In the genomic region with DNA sequence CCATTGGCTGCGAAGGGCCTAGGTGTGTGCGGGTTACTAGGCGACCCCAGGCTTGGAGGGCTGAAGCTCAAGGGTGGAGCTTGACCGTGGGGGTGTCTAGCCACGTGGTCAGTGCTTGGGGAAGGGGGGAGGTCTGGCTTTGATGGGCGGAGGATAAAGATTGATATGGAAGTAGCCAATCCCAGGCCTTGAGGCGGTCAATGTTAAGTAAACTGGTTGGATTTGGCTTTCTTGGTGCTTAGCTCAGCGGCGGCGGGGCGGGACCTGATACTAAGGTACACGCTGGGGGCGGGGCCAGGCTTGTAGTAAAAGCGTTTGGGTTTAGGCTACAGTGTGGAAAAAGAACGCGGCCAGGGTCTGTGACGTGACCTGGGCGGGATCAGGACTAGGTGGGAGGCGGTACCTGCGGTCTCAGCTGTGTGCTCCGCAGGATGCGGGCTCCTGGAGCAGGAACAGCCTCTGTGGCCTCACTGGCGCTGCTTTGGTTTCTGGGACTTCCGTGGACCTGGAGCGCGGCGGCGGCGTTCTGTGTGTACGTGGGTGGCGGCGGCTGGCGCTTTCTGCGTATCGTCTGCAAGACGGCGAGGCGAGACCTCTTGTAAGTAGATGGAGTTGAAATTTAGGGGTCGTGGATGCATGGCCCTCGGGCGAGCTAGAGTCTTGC, we compare ENCODE assay signal across 8 mouse cellular contexts. TPM values are rescaled to one million over a fixed set of nuclear protein-coding genes. Genes with fewer than 3 reads are reported as not detected.
A peak's percentile ranks its signal among the peaks of the same experiment; 100 is the strongest.
DNase-seq lines count a peak whose midpoint lies in the region; ATAC-seq and TF ChIP-seq lines count a peak whose summit lies in the region.

No protein-coding gene starts in this region.

- H3K27ac ChIP-seq in lung, embryonic 14.5 days (ENCODE audit: low read depth): peak overlapping the region; percentile 62; the same call in 1 of the 2 replicates
- peak overlapping the region; percentile 98 for H3K27ac ChIP-seq in olfactory bulb, adult 2 months (ENCODE audit: insufficient read depth, low read depth, low read length)

- H3K4me1 ChIP-seq in lung, embryonic 14.5 days (ENCODE audit: insufficient read depth): peaks cover 7% of the 10 kb centered on the region; the same call in 1 of the 2 replicates
- H3K4me1 ChIP-seq in olfactory bulb, adult 2 months (ENCODE audit: control insufficient read depth, insufficient read depth, low read length): peaks cover 25% of the 10 kb centered on the region

- peak overlapping the region; percentile 52 for H3K4me3 ChIP-seq in lung, embryonic 14.5 days (ENCODE audit: low read depth, low read length)
- peak overlapping the region; percentile 82 for H3K4me3 ChIP-seq in olfactory bulb, adult 2 months (ENCODE audit: insufficient read depth, low read depth, low read length)

- peak overlapping the region; percentile 63 for H3K9ac ChIP-seq in lung, embryonic 14.5 days

- H3K27me3 ChIP-seq in lung, embryonic 14.5 days (ENCODE audit: insufficient read depth, low read length): 0 out of 2 replicates have a peak, but pooled peaks cover 6% of the 10 kb centered on the region

- no peak for TF ChIP-seq POLR2A in olfactory bulb, adult 2 months (IDR thresholded peaks at IDR 0.05; ENCODE audit: insufficient read depth, low read depth, low read length)

- H3K36me3 ChIP-seq in lung, embryonic 14.5 days (ENCODE audit: insufficient read depth): no peaks in the 10 kb centered on the region

- no peaks in the 10 kb centered on the region for H3K9me3 ChIP-seq in lung, embryonic 14.5 days (ENCODE audit: low read depth, low read length)

- peak; percentile 77 to 89 for ATAC-seq in hematopoietic stem cell, adult 5-6 weeks (replicated peaks in 1 of 2; ENCODE audit: insufficient read depth in 1 of 2, low FRiP score in 2 of 2, low TSS enrichment in 1 of 2, low read depth in 1 of 2, poor library complexity in 2 of 2, severe bottlenecking in 2 of 2)
- peak; percentile 90 for ATAC-seq in lung, embryonic 14.5 days (ENCODE audit: insufficient read depth)

- TF ChIP-seq CTCF in lung, embryonic 14.5 days (IDR thresholded peaks at IDR 0.05; ENCODE audit: low read depth): no peak
- no peak for TF ChIP-seq CTCF in olfactory bulb, adult 2 months (IDR thresholded peaks at IDR 0.05; ENCODE audit: insufficient read depth, low read depth, low read length)

- peak overlapping the region; percentile 80 for H3K4me2 ChIP-seq in lung, embryonic 14.5 days

- under 1% methylated on average over 41 of the region's 41 CpGs for WGBS in lung, embryonic 14.5 days
- under 1% methylated on average over 41 of the region's 41 CpGs for WGBS in olfactory bulb, adult 2 months

- DNase-seq in ES-CJ7 (ENCODE audit: low read depth, low spot score): peak; percentile 100
- peak; percentile 99 for DNase-seq in cerebellum, adult 11-12 months
- DNase-seq in forelimb bud, embryonic 11.5 days (ENCODE audit: low read depth, low spot score): peak; percentile 94
- DNase-seq in layer of hippocampus, adult 8-10 months (ENCODE audit: low spot score in 2 of 2): peak; percentile 96 to 98
- peak; percentile 95 for DNase-seq in lung, embryonic 14.5 days
- peak; percentile 78 to 88 for DNase-seq in thymus, adult 18-20 months

RNA-seq across cellular contexts. Expression of a gene that starts 1.7 kb away (rescaled TPM):
- total RNA-seq in hematopoietic stem cell, adult 5-6 weeks (2017): 13.3 and 16.6 TPM in 2 replicates
- total RNA-seq in layer of hippocampus, adult 8-10 months (2022): 100 to 1,000 TPM; 107 to 130 (median 117) TPM
- 18.5 and 19.9 TPM in 2 replicates for polyA plus RNA-seq in lung, embryonic 14.5 days (2014; fragmentation: Nextera tagmentation; extraction: Ambion mirVana)
- polyA plus RNA-seq in olfactory bulb, adult 2 months (2012; ENCODE audit: insufficient read depth, insufficient read length, low replicate concordance, missing spikeins): not detected in 2 replicates

RNA-seq across cellular contexts. Expression of a gene that starts 4.0 kb away (rescaled TPM):
- total RNA-seq in hematopoietic stem cell, adult 5-6 weeks (2017): 0.40 and 0.50 TPM in 2 replicates
- total RNA-seq in layer of hippocampus, adult 8-10 months (2022): under 1 TPM in 2 of 4 experiments, not detected in 2; 0.14 to 0.28 TPM
- polyA plus RNA-seq in lung, embryonic 14.5 days (2014; fragmentation: Nextera tagmentation; extraction: Ambion mirVana): 0.07 TPM in 1 of 2 replicates, not detected in the other
- polyA plus RNA-seq in olfactory bulb, adult 2 months (2012; ENCODE audit: insufficient read depth, insufficient read length, low replicate concordance, missing spikeins): not detected in 2 replicates

RNA-seq across cellular contexts. Expression of a gene that starts 11.8 kb away (rescaled TPM):
- total RNA-seq in hematopoietic stem cell, adult 5-6 weeks (2017): 0.38 TPM in 1 of 2 replicates, not detected in the other
- total RNA-seq in layer of hippocampus, adult 8-10 months (2022): 1 to 10 TPM in 1 of 4 experiments, under 1 TPM in 3; 0.27 to 1.3 (median 0.54) TPM
- 1.9 and 3.2 TPM in 2 replicates for polyA plus RNA-seq in lung, embryonic 14.5 days (2014; fragmentation: Nextera tagmentation; extraction: Ambion mirVana)
- polyA plus RNA-seq in olfactory bulb, adult 2 months (2012; ENCODE audit: insufficient read depth, insufficient read length, low replicate concordance, missing spikeins): not detected in 2 replicates

RNA-seq across cellular contexts. Expression of a gene that starts 21.6 kb away (rescaled TPM):
- total RNA-seq in hematopoietic stem cell, adult 5-6 weeks (2017): 51.4 and 93.2 TPM in 2 replicates
- 10 to 100 TPM; 29.1 to 38.5 (median 33.6) TPM for total RNA-seq in layer of hippocampus, adult 8-10 months (2022)
- 251 and 253 TPM in 2 replicates for polyA plus RNA-seq in lung, embryonic 14.5 days (2014; fragmentation: Nextera tagmentation; extraction: Ambion mirVana)
- not detected in 2 replicates for polyA plus RNA-seq in olfactory bulb, adult 2 months (2012; ENCODE audit: insufficient read depth, insufficient read length, low replicate concordance, missing spikeins)

RNA-seq across cellular contexts. Expression of a gene that starts 27.0 kb away (rescaled TPM):
- total RNA-seq in hematopoietic stem cell, adult 5-6 weeks (2017): 1.0 and 9.7 TPM in 2 replicates
- 1 to 10 TPM; 2.0 to 4.6 (median 3.5) TPM for total RNA-seq in layer of hippocampus, adult 8-10 months (2022)
- polyA plus RNA-seq in lung, embryonic 14.5 days (2014; fragmentation: Nextera tagmentation; extraction: Ambion mirVana): 2.4 and 4.6 TPM in 2 replicates
- not detected in 2 replicates for polyA plus RNA-seq in olfactory bulb, adult 2 months (2012; ENCODE audit: insufficient read depth, insufficient read length, low replicate concordance, missing spikeins)

Comparison
In these comparisons a context has a peak if more than half of its experiments do, and no peak if none do; other contexts are left out.
1. Peak in every context shown above with its lines: DNase-seq, ATAC-seq, H3K4me3 ChIP-seq and H3K27ac ChIP-seq.